Mouse (Mus musculus) limb, embryonic 15.5 days (tissue): ENCODE measurements around the gene Atxn7l3. TPM values are rescaled to one million over a fixed set of nuclear protein-coding genes. Genes with fewer than 3 reads are reported as not detected.

Source experiments
- ATAC-seq: fragments of 200-750 bp; cut with Nextera tagmentation; 2 replicates; pipeline ENCODE4 v1.8.0; 2017; ENCODE audit warnings: low read depth, moderate TSS enrichment; ENCODE audit not compliant: insufficient number of reproducible peaks, low FRiP score, low TSS enrichment
- H3K27ac ChIP-seq: fragments of 300-500 bp; sonication (generic); 2 replicates; pipeline ENCODE4 v1.5.1; 2015; ENCODE audit warnings: moderate library complexity, mild to moderate bottlenecking, inconsistent platforms
- H3K27me3 ChIP-seq: fragments of 300-500 bp; sonication (generic); 2 replicates; pipeline ENCODE4 v1.6.1; 2015; ENCODE audit warnings: inconsistent platforms
- H3K36me3 ChIP-seq: fragments of 300-500 bp; sonication (generic); 2 replicates; pipeline ENCODE4 v1.6.1; 2015; ENCODE audit warnings: inconsistent platforms
- H3K4me1 ChIP-seq: fragments of 300-500 bp; sonication (generic); 2 replicates; pipeline ENCODE4 v1.6.1; 2015; ENCODE audit warnings: inconsistent platforms
- H3K4me2 ChIP-seq: fragments of 300-500 bp; sonication (generic); 2 replicates; pipeline ENCODE4 v1.6.1; 2015; ENCODE audit warnings: mild to moderate bottlenecking, inconsistent platforms
- H3K4me3 ChIP-seq: fragments of 300-500 bp; sonication (generic); 2 replicates; pipeline ENCODE4 v1.5.1; 2015; ENCODE audit warnings: mild to moderate bottlenecking, inconsistent platforms
- H3K9ac ChIP-seq: fragments of 300-500 bp; sonication (generic); 2 replicates; pipeline ENCODE4 v1.6.1; 2015; ENCODE audit warnings: inconsistent platforms
- H3K9me3 ChIP-seq: fragments of 300-500 bp; sonication (generic); 2 replicates; pipeline ENCODE4 v1.6.1; 2016; ENCODE audit warnings: inconsistent platforms
- WGBS: fragments of 180-500 bp; shearing (Covaris S2); methylation state at CpG from one replicate; pipeline ENCODE4 v1.1.7; 2015; 5-methylcytosine and 5-hydroxymethylcytosine counted together
- polyA plus RNA-seq: library from polyadenylated mRNA; unstranded; fragments of >200 nt; fragmentation: Nextera tagmentation; extraction: Ambion mirVana; gene quantifications from 2 replicates; pipeline ENCODE4 v1.2.1, GENCODE M21; 2015

The Atxn7l3 gene
- polyA plus RNA-seq, 1 experiment from 2014 or later: 18.0 TPM

GRCm38 (mm10) chr11:102333061-102333460, 36.6 kb upstream of the Atxn7l3 start:
- Histone ChIP-seq H3K4me2 (no peak overlapping the region), H3K27ac (no peak overlapping the region), H3K9ac (no peak overlapping the region), H3K27me3 (no peaks in the 10 kb centered on the region), H3K4me3 (no peak overlapping the region), H3K36me3 (no peaks in the 10 kb centered on the region), H3K4me1 (no peaks in the 10 kb centered on the region), H3K9me3 (no peaks in the 10 kb centered on the region)
- no peak for ATAC-seq

- no peak overlapping the region for H3K4me3 ChIP-seq
- no peak overlapping the region for H3K9ac ChIP-seq
- no peak overlapping the region for H3K4me2 ChIP-seq
- H3K27ac ChIP-seq: no peak overlapping the region
- no peaks in the 10 kb centered on the region for H3K4me1 ChIP-seq
- H3K9me3 ChIP-seq: no peaks in the 10 kb centered on the region
- WGBS: 52% methylated on average over 4 of the region's 4 CpGs
- H3K36me3 ChIP-seq: no peaks in the 10 kb centered on the region
- H3K27me3 ChIP-seq: no peaks in the 10 kb centered on the region
- ATAC-seq: no peak
Measured at GRCm38 (mm10) chr11:102331806-102332205, 35.4 kb upstream of the Atxn7l3 start.

GRCm38 (mm10) chr11:102330039-102330438, 33.6 kb upstream of the Atxn7l3 start:
- H3K4me1 ChIP-seq: no peaks in the 10 kb centered on the region
- WGBS: 65% methylated on average over 3 of the region's 3 CpGs
- H3K9me3 ChIP-seq: no peaks in the 10 kb centered on the region
- no peak overlapping the region for H3K9ac ChIP-seq
- no peak for ATAC-seq
- H3K36me3 ChIP-seq: no peaks in the 10 kb centered on the region
- H3K4me2 ChIP-seq: no peak overlapping the region
- H3K27me3 ChIP-seq: no peaks in the 10 kb centered on the region
- no peak overlapping the region for H3K4me3 ChIP-seq
- no peak overlapping the region for H3K27ac ChIP-seq

GRCm38 (mm10) chr11:102329518-102329917, 33.1 kb upstream of the Atxn7l3 start:
- ATAC-seq: no peak
- H3K36me3 ChIP-seq: no peaks in the 10 kb centered on the region
- H3K27me3 ChIP-seq: no peaks in the 10 kb centered on the region

GRCm38 (mm10) chr11:102327839-102328238, 31.4 kb upstream of the Atxn7l3 start:
- Histone ChIP-seq H3K4me2 (no peak overlapping the region), H3K9ac (no peak overlapping the region), H3K4me3 (no peak overlapping the region), H3K4me1 (no peaks in the 10 kb centered on the region), H3K27me3 (no peaks in the 10 kb centered on the region), H3K27ac (no peak overlapping the region), H3K9me3 (no peaks in the 10 kb centered on the region), H3K36me3 (no peaks in the 10 kb centered on the region)
- ATAC-seq: no peak
- WGBS: 80% methylated on average over 7 of the region's 7 CpGs

More at GRCm38 (mm10) chr11:102329518-102329917, 33.1 kb upstream of the Atxn7l3 start:
- H3K9ac ChIP-seq: no peak overlapping the region
- H3K9me3 ChIP-seq: no peaks in the 10 kb centered on the region
- H3K4me1 ChIP-seq: no peaks in the 10 kb centered on the region
- H3K4me2 ChIP-seq: no peak overlapping the region
- H3K4me3 ChIP-seq: no peak overlapping the region
- no peak overlapping the region for H3K27ac ChIP-seq

- H3K9ac ChIP-seq: no peak overlapping the region
- no peak overlapping the region for H3K4me2 ChIP-seq
- no peak for ATAC-seq
- no peaks in the 10 kb centered on the region for H3K9me3 ChIP-seq
- no peak overlapping the region for H3K4me3 ChIP-seq
- no peaks in the 10 kb centered on the region for H3K4me1 ChIP-seq
- no peaks in the 10 kb centered on the region for H3K27me3 ChIP-seq
- no peaks in the 10 kb centered on the region for H3K36me3 ChIP-seq
- 61% methylated on average over 5 of the region's 5 CpGs for WGBS
- H3K27ac ChIP-seq: no peak overlapping the region
Measured at GRCm38 (mm10) chr11:102327250-102327649, 30.8 kb upstream of the Atxn7l3 start.

- H3K9ac ChIP-seq: no peak overlapping the region
- H3K9me3 ChIP-seq: no peaks in the 10 kb centered on the region
- H3K36me3 ChIP-seq: no peaks in the 10 kb centered on the region
- peaks cover 8% of the 10 kb centered on the region for H3K4me1 ChIP-seq
- no peak for ATAC-seq
- no peak overlapping the region for H3K27ac ChIP-seq
- WGBS: 67% methylated on average over 1 of the region's 1 CpGs
- no peak overlapping the region for H3K4me3 ChIP-seq
- H3K4me2 ChIP-seq: no peak overlapping the region
- no peaks in the 10 kb centered on the region for H3K27me3 ChIP-seq
Measured at GRCm38 (mm10) chr11:102323516-102323915, 27.1 kb upstream of the Atxn7l3 start.

- WGBS: 74% methylated on average over 6 of the region's 6 CpGs
- no peak overlapping the region for H3K4me3 ChIP-seq
- no peaks in the 10 kb centered on the region for H3K9me3 ChIP-seq
- peaks cover 8% of the 10 kb centered on the region for H3K4me1 ChIP-seq
- H3K36me3 ChIP-seq: no peaks in the 10 kb centered on the region
- no peak overlapping the region for H3K27ac ChIP-seq
- ATAC-seq: no peak
- H3K9ac ChIP-seq: no peak overlapping the region
- no peaks in the 10 kb centered on the region for H3K27me3 ChIP-seq
- no peak overlapping the region for H3K4me2 ChIP-seq
Measured at GRCm38 (mm10) chr11:102321931-102322330, 25.5 kb upstream of the Atxn7l3 start.

GRCm38 (mm10) chr11:102320686-102321005, 24.2 kb upstream of the Atxn7l3 start:
- Histone ChIP-seq H3K4me2 (peak overlapping the region; percentile 73), H3K4me1 (peaks cover 17% of the 10 kb centered on the region), H3K9ac (peak overlapping the region; percentile 37), H3K4me3 (peak overlapping the region; percentile 99), H3K27me3 (no peaks in the 10 kb centered on the region), H3K27ac (peak overlapping the region; percentile 99), H3K36me3 (no peaks in the 10 kb centered on the region), H3K9me3 (no peaks in the 10 kb centered on the region)
- 12% methylated on average over 10 of the region's 10 CpGs for WGBS
- ATAC-seq: no peak

- Histone ChIP-seq H3K9me3 (no peaks in the 10 kb centered on the region), H3K4me2 (peak overlapping the region; percentile 73), H3K9ac (peak overlapping the region; percentile 99), H3K4me1 (peaks cover 23% of the 10 kb centered on the region), H3K36me3 (peaks cover 5% of the 10 kb centered on the region), H3K27me3 (no peaks in the 10 kb centered on the region), H3K27ac (peak overlapping the region; percentile 99), H3K4me3 (peak overlapping the region; percentile 99)
- WGBS: under 1% methylated on average over 38 of the region's 38 CpGs
- ATAC-seq: no peak
Measured at GRCm38 (mm10) chr11:102319941-102320685, 23.7 kb upstream of the Atxn7l3 start.

- H3K36me3 ChIP-seq: peaks cover 12% of the 10 kb centered on the region
- H3K9ac ChIP-seq: peak within 1 kb of the TSS; percentile 99
- H3K4me1 ChIP-seq: peaks cover 25% of the 10 kb centered on the region
- H3K4me3 ChIP-seq: peak within 1 kb of the TSS; percentile 99
- no peaks in the 10 kb centered on the region for H3K9me3 ChIP-seq
- no peaks in the 10 kb centered on the region for H3K27me3 ChIP-seq
- H3K4me2 ChIP-seq: peak within 1 kb of the TSS; percentile 73
- peak; percentile 17; the same call in 1 of the 2 replicates for ATAC-seq
- WGBS: 0% methylated on average over 25 of the region's 25 CpGs
- H3K27ac ChIP-seq: peak within 1 kb of the TSS; percentile 99
Measured at GRCm38 (mm10) chr11:102319410-102319792, 23.0 kb upstream of the Atxn7l3 start, which contains the start of gene Ubtf. Ubtf (minus strand) TSS chr11:102319742.

- no peaks in the 10 kb centered on the region for H3K9me3 ChIP-seq
- WGBS: under 1% methylated on average over 56 of the region's 84 CpGs
- peaks cover 25% of the 10 kb centered on the region for H3K4me1 ChIP-seq
- H3K27ac ChIP-seq: peak overlapping the region; percentile 99
- H3K4me3 ChIP-seq: peak overlapping the region; percentile 99
- peak overlapping the region; percentile 99 for H3K9ac ChIP-seq
- H3K4me2 ChIP-seq: peak overlapping the region; percentile 73
- H3K36me3 ChIP-seq: peaks cover 18% of the 10 kb centered on the region
- no peak for ATAC-seq
- no peaks in the 10 kb centered on the region for H3K27me3 ChIP-seq
Measured at GRCm38 (mm10) chr11:102318576-102319409, 22.4 kb upstream of the Atxn7l3 start.
